Mouse (Mus musculus) adipose tissue, adult 10 weeks (tissue): ENCODE measurements around the gene Rec8. TPM values are rescaled to one million over a fixed set of nuclear protein-coding genes. Genes with fewer than 3 reads are reported as not detected.

Source experiments
- polyA plus RNA-seq: library from polyadenylated mRNA; stranded (reverse); fragments of 350-450 nt; fragmentation: Illumina TruSeq; extraction: RNeasy Lipid Tissue Mini Kit (QIAGEN cat#74804); gene quantifications from one replicate; pipeline ENCODE4 v1.2.3, GENCODE M21; 2014; ENCODE audit warnings: low read depth, low replicate concordance

Rec8 gene
- 25.8 TPM for polyA plus RNA-seq

GRCm38 (mm10) chr14:55617822-55618221 lies at the start of gene Rec8:
Rec8 (plus strand) TSS chr14:55618037.

GRCm38 (mm10) chr14:55575302-55575701 lies 42.5 kb upstream of the Rec8 start, which contains the start of gene Fitm1:
Fitm1 (plus strand) TSS chr14:55575617.

GRCm38 (mm10) chr14:55577871-55578667 lies 39.8 kb upstream of the Rec8 start, which contains the start of gene Psme1:
Psme1 (plus strand) TSS chr14:55578123.

GRCm38 (mm10) chr14:55584702-55585565 lies 32.9 kb upstream of the Rec8 start, which contains the start of gene Emc9:
Emc9 (minus strand) TSS chr14:55585302.

GRCm38 (mm10) chr14:55590748-55591330 lies 27.0 kb upstream of the Rec8 start, which contains the start of gene Psme2:
Psme2 (minus strand) TSS chr14:55591113.

GRCm38 (mm10) chr14:55591331-55591891 lies 26.4 kb upstream of the Rec8 start, which contains the start of gene Rnf31:
Rnf31 (plus strand) TSS chr14:55591708.

GRCm38 (mm10) chr14:55603271-55603632 lies 14.6 kb upstream of the Rec8 start, which contains the start of gene Irf9:
Irf9 (plus strand) TSS chr14:55603571.

GRCm38 (mm10) chr14:55635523-55636007 lies 17.7 kb downstream of the Rec8 start, which contains the start of gene Ipo4:
Ipo4 (minus strand) TSS chr14:55635957.

GRCm38 (mm10) chr14:55637795-55638194 lies 20.0 kb downstream of the Rec8 start, which contains the start of gene Gm49378:
Gm49378 (minus strand) TSS chr14:55637895.

GRCm38 (mm10) chr14:55643060-55643907 lies 25.4 kb downstream of the Rec8 start, which contains the start of gene Tm9sf1:
Tm9sf1 (minus strand) TSS chr14:55643806.

GRCm38 (mm10) chr14:55649884-55650283 lies 32.0 kb downstream of the Rec8 start, which contains the start of gene Tssk4:
Tssk4 (plus strand) TSS chr14:55650184.

GRCm38 (mm10) chr14:55659960-55660573 lies 42.2 kb downstream of the Rec8 start, which contains the start of gene Mdp1:
Mdp1 (minus strand) TSS chr14:55660508.

GRCm38 (mm10) chr14:55671833-55672740 lies 54.2 kb downstream of the Rec8 start, which contains the start of the genes Gmpr2 and Nedd8:
Gmpr2 (plus strand) TSS chr14:55671941.
Nedd8 (minus strand) TSS chr14:55672124.

Other genes starting within 250 kb of the Rec8 start
- gene Dhrs4, start 139.3 kb upstream of the Rec8 start, polyA plus RNA-seq = 82.3 TPM
- gene Carmil3, start 127.4 kb upstream of the Rec8 start, polyA plus RNA-seq = 0.93 TPM
- gene Cpne6, start 107.6 kb upstream of the Rec8 start, polyA plus RNA-seq = not detected
- gene Nrl, start 93.1 kb upstream of the Rec8 start, polyA plus RNA-seq = not detected
- 33.9 TPM for gene Pck2, start 77.8 kb upstream of the Rec8 start, polyA plus RNA-seq
- gene Dcaf11, start 58.0 kb upstream of the Rec8 start, polyA plus RNA-seq = 139 TPM
- 1.9 TPM for gene A730061H03Rik, start 57.6 kb upstream of the Rec8 start, polyA plus RNA-seq
- gene Fitm1, start 42.4 kb upstream of the Rec8 start, polyA plus RNA-seq = 0.46 TPM
- gene Psme1, start 39.9 kb upstream of the Rec8 start, polyA plus RNA-seq = 110 TPM
- gene Emc9, start 32.7 kb upstream of the Rec8 start, polyA plus RNA-seq = 40.1 TPM
- gene Psme2, start 26.9 kb upstream of the Rec8 start, polyA plus RNA-seq = 153 TPM
- 20.2 TPM for gene Rnf31, start 26.3 kb upstream of the Rec8 start, polyA plus RNA-seq
- 46.8 TPM for gene Irf9, start 14.5 kb upstream of the Rec8 start, polyA plus RNA-seq
- 45.8 TPM for gene Ipo4, start 17.9 kb downstream of the Rec8 start, polyA plus RNA-seq
- gene Gm49378, start 19.9 kb downstream of the Rec8 start, polyA plus RNA-seq = 0.86 TPM
- gene Tm9sf1, start 25.8 kb downstream of the Rec8 start, polyA plus RNA-seq = 96.9 TPM
- gene Tssk4, start 32.1 kb downstream of the Rec8 start, polyA plus RNA-seq = 5.4 TPM
- 46.3 TPM for gene Mdp1, start 42.5 kb downstream of the Rec8 start, polyA plus RNA-seq
- gene Gmpr2, start 53.9 kb downstream of the Rec8 start, polyA plus RNA-seq = 25.4 TPM
- gene Nedd8, start 54.1 kb downstream of the Rec8 start, polyA plus RNA-seq = 186 TPM
- gene Tinf2, start 63.8 kb downstream of the Rec8 start, polyA plus RNA-seq = 14.4 TPM
- 2.5 TPM for gene Tgm1, start 95.9 kb downstream of the Rec8 start, polyA plus RNA-seq
- 28.8 TPM for gene Rabggta, start 104.2 kb downstream of the Rec8 start, polyA plus RNA-seq
- gene Dhrs1, start 127.7 kb downstream of the Rec8 start, polyA plus RNA-seq = 77.8 TPM
- 15.5 TPM for gene Nop9, start 127.7 kb downstream of the Rec8 start, polyA plus RNA-seq
- gene Cideb, start 140.4 kb downstream of the Rec8 start, polyA plus RNA-seq = 5.3 TPM
- 0.77 TPM for gene Ltb4r2, start 143.4 kb downstream of the Rec8 start, polyA plus RNA-seq
- gene Ltb4r1, start 147.9 kb downstream of the Rec8 start, polyA plus RNA-seq = 2.9 TPM
- 9.6 TPM for gene Adcy4, start 166.1 kb downstream of the Rec8 start, polyA plus RNA-seq
- gene Ripk3, start 170.8 kb downstream of the Rec8 start, polyA plus RNA-seq = 3.7 TPM
- gene Nfatc4, start 205.1 kb downstream of the Rec8 start, polyA plus RNA-seq = 8.8 TPM
- gene Nynrin, start 236.0 kb downstream of the Rec8 start, polyA plus RNA-seq = 4.7 TPM